Mouse (Mus musculus) ovary, postnatal 36 days (tissue): ENCODE data around the gene Arhgef5.

Experiments used
- DNase-seq: peaks from one replicate; pipeline ENCODE4 v3.0.0; 2022; ENCODE audit warnings: low spot score, mixed read lengths

Arhgef5 gene

DNA sequence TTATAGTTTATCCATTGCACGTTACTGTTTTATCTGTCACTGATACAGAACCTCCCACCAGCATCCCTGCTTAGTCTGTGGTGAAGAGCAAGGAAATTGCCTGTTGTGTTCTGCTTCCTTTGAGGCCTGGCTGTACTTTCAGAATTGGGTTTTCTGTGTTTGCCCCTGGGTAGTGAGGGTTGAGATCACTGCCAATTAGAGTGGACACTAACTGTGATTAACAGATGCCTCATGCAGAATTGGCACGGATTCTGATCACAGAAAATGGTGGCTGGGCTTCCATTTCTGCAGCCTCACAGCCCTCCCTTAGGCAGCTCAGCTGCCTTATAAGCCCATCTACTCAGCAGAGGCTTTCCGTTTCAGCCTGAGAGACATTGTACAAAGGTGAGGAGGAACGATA is 68.1 kb downstream of the Arhgef5 start:
- DNase-seq, result no peak

DNA sequence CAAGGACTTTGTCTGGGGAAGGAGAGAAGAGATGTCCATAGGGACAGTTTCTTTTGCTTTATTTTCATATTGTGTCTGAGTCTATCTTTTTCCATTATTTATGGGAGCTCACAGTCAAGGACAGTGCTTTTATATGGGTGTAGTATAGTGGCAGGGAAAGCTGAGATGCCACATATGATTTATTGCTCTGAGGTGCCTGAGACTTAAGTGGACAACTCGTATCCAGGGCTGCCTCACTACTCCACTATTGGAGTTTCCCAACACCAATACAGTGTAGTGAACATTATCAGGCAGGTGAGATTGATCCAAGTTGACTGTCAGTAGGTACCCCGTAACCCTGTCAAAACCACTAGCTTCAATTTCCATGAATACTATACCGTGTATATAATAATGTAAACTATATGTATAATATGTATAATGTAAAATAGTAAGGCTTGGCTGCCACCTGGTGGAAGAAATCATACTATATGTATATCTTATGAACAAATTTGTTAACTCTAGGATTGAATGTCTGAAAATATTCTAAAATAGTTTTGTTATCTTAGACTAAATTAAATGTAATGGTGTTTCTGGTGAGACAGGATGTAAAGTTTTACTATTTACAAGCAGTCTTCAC is 70.3 kb downstream of the Arhgef5 start:
- no peak for DNase-seq

DNA sequence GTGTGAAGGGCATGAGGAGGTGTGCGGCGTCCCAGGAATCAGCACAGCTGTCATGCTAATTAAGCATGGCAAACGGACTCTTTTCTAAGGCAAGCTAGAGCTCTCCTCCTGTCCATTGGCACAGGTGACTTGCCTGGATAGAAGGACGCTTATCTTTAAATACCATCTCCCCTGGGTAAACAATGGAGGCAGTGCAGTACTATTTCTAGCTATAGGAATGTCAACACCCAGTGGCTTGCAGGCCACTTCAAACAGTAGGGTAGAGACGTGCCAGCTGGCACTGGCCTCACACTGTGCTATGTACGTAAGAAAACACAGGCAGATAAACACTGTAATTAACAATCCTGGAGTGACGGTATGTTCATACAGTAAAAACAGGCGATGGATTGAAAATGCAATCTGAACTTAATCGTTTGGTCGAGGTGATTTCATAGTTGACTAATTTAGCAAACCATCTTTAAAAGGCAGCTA is 72.1 kb downstream of the Arhgef5 start:
- peak; percentile 15 for DNase-seq

DNA sequence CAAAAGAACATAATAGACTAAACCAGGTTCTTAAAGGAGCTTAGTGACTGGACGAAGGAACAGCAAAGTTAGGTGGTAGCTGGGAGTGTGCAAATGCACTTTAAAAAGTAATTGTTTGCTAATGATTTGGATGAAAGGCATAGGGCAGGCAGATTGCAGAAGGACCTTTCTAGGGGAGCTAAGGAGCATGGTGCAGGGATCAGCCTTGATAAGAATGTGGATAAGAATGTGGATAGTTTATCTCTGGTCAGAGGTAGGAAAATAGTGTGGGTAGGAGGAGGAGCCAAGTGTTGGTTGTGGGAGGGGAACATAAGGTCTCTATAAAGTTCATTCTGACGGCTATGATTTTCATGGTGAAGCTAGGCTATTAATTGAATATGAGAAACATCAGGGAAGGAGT is 73.4 kb downstream of the Arhgef5 start:
- no peak for DNase-seq
